Mouse (Mus musculus) gastrocnemius, postnatal 14 days (tissue): ENCODE measurements around the gene Mycbp2. TPM values are rescaled to one million over a fixed set of nuclear protein-coding genes. Genes with fewer than 3 reads are reported as not detected.

Source experiments
- DNase-seq: peaks from one replicate; pipeline ENCODE4 v3.0.0; 2021; ENCODE audit warnings: mixed read lengths
- intact Hi-C: fragments of 180-260 bp; cut with DNase I; formaldehyde crosslinking; loops from one replicate; pipeline ENCODE4 v1.15.1; 2025; ENCODE audit warnings: low total_unique reads
- total RNA-seq, 2 experiments: library from RNA; stranded (reverse); gene quantifications; 2 replicates each; pipeline ENCODE4 v1.2.3; 2021

The Mycbp2 gene
- total RNA-seq, 2 experiments from 2014 or later: 23.9 to 24.0 TPM

DNA sequence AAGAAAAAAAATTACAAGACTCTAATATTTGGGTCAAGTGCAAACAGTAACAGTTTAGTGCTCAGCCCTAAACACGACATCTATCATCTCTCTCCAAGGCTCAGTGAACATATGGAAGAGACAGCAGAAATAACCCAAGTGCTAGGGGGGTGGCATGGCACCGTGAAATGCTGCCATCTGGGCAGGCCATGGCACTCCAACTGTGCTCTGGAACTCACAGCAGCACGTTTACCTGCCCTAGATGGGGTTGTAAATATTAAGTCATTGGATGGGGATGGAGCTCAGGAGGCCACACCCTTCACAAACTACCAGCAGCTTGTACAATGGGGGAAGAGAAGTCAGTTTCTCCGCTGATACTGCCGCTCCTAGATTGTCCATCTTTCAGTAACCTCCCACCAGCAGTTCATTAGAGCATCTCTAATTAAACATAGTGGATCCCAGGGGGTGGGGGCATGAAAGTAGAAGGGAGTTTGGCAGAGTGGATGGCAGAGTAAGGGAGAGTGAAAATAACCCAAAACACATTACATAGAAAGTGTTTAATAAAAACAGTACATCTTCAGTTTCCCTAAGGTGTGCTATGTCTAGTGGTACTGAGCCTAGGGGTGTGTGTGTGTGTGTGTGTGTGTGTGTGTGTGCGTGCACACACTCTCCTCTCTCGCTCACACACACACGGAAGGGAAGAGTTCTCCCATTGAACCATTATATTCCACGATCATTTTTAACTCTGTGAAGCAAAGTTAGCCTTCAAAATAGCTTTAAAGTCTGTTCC, 267.2 kb downstream of the Mycbp2 start:
- DNase-seq: no peak
- intact Hi-C loops: no loop called here

DNA sequence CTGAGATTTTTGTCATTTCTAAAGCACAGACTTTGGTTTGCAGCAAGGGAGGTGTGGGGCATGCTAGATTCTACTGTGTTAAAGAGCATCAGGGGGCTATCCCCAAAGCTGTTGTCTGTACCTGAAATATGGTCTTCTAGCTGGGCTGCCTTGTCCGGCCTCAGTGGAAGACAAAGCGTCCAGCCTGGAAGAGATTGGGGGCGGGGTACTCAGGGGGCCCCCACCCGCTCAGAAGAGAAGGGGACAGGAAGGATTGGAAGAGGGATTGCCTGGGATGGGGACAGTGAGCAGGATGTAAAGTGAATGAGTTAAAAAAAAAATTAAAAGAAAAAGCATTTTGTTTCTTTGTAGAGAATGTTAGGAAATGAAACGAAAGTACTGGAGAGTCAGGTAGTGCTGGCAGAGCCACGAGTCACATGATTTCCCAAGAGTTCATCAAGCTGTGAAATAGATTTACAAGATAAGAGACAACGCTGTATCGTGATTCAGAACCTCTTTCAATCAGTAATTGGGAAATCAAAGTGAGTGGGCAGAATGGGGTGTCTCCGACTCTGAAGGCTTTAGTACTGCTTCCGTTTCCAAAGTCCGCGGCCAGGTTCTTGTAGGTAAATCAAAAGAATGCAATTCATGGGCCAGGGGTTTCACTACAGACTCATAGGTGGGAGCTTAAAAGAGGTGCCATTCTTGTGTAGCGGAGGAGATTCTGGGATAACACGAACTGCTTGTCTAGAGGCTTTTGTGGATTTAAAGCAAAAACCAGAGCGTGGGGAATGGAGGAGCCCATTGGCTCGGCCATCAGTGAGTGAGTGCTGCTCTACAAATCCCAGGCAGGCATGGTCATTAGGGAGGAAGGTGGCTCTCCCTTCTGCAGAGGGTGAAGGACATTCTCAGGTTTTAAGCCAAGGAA, 268.4 kb downstream of the Mycbp2 start:
- intact Hi-C loops: no loop called here
- DNase-seq: no peak

DNA sequence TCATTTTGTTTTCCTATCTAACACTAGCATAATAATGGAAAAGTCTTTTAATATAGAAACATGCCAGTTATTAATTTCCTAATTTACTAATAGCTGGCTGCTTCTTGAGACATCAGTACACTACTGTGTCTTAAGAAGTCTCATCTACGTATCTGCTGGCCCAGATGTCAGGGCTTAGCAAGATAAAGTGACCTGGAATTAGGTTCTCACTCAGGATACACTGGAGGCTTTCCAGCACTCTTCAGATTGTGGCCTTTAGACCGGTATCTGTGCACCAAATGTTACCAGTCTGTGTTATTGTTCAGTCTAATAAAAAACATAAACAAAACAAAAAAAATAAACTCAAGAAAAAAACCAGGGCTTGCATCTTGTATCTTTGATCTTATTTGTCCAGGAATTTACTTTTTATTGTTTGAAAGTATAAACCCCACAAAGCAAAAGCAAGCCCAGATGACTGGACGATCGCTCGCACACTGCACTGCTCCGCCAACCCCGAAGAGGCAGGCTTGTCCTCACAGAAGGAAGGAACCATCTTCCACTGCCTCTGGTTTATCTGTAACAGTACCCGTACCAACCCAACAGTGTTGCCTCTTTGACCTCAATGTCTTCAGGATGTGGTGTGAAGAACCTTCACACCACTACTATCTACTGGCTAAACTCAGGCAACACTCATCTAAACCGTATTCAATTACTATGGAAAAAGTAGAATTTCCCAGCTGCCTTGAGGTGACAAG, 269.2 kb downstream of the Mycbp2 start:
- intact Hi-C loops: no loop called here
- no peak for DNase-seq

DNA sequence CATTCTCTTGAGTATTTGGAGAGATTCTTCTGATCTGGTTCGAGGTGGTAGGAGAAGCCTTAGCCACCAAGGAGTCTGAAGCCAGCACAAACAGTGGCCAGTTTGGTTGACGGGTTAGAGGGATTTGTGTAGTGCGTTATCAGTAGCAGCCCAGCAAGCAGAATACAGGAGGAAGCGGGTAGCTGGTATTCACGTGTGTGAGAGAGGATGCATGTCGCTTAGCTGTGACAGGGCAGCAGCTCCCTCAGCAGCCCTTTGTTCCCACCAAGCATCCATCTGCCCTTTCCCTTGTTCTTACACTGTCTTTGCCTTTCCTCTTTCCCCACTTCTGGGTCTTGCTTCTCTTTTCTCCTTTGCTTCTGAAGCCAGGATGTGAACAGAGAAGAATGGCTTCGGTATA, 271.4 kb downstream of the Mycbp2 start:
- intact Hi-C loops: no loop called here
- DNase-seq: no peak

DNA sequence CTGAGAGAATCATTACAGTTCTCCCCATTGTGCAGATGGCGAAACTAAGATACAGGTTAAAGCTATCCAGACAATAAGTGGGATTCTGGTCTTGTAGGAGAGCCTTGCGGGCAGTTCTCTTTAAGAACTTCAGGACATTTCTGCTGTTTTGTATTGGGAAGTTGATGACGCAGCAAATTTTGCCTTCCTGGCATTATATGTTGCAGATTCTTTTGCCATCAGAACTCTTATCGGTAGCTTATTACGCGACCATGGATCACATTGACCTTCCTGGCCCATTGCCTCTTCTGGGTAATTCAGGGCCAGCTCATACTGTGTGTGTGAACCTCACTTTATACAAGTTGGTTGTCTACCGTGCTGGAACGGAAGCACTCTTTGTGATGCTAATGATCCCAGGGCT, 272.8 kb downstream of the Mycbp2 start:
- no peak for DNase-seq
- intact Hi-C loops: no loop called here

DNA sequence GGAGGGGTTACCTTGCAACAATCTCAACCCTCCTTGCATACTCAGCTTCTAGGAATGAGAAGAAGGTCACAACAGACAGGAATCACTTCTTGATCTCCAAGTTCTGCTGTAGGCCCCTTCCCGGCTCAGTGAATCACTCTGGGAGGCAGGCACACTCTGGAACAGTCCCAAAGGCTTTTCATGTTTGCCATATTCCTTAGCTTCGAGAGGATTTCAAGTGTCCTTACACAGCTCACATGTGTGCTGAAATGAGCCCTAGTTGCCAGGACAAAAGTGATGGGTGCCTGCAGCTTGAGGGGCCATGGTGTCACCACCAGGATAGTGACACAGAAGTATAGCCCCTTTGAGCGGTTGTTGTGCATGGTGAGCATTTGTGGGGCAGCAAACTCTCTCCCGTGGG, 273.9 kb downstream of the Mycbp2 start:
- intact Hi-C loops: no loop called here
- DNase-seq: no peak

DNA sequence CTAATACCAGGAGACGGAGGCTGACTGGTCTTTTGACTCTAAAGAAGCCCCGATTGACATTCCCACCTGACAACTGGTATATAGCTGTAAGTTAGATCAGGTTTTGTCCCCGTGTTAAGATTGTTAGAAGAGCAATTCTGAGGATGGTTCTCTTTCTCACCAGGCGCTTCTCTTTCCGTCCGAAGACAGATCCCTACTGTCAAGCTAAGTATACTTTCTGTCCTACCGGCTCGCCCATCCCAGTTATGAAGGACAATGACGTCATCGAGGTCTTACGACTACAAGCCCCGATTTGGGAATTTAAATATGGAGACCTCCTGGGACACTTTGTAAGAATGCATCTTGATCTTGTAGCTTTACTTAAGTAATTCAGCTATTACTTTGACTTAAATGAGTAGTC, 275.1 kb downstream of the Mycbp2 start:
- no peak for DNase-seq
- intact Hi-C loops: no loop called here

DNA sequence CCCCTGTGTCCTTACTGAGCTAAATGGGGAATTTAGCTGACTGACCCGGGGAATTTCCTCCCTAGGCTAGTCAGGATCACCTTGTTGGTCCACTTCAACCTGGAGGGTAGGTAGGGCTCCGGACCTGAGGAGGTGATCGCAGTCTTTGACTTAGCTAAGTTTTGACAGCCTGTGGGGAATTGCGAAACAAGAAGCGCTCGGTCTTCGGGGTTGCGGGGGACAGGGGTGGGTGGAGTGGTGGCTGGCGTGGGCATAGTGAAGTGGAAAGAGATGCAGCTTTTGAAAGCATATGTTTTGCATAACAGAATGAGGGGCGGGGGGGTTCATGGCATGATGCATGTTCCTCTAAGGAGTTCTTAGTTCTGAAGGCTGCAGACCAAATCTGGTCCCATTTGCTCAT, 275.8 kb downstream of the Mycbp2 start:
- intact Hi-C loops: no loop called here
- DNase-seq: no peak

DNA sequence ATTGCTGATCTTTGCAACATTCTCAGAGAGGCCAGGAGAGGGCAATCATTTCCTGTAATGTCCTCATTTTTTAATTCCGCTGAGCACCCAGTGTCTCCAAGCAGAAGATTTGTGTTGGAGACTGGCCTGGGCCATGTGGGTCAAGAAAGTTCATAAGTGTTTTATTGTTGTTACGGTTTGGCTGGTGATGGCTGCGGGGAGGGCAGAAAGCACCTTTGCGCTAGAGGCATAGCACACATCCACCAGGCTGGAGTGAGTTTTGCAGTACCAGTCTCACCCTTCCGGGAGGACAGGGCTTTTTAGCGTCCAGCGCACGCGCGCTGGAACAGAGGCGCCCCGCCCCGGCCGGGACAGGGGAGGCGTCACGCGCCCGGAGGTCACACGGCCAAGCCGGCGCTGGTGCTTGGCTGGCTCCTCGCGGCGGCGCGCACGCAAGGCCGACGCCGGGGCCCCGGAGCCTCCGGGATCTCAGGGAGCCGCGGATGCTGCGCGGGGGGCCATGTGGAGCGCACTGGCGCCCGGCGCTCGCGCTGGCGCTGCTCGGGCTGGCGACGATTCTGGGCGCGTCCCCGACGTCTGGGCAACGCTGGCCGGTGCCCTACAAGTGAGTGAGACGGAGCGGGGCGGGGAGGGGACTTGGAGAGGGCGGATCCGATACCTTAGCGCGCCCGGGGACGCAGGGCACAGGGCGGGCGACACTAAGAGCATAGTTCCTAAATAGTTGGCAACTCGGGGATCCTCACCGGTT, 276.6 kb downstream of the Mycbp2 start, which contains the start of gene Cln5:
Gene Cln5 (plus strand): TSS at position 353 of the 748 bp plus-strand sequence.
- intact Hi-C loops: no loop called here
- peak; percentile 97 for DNase-seq

DNA sequence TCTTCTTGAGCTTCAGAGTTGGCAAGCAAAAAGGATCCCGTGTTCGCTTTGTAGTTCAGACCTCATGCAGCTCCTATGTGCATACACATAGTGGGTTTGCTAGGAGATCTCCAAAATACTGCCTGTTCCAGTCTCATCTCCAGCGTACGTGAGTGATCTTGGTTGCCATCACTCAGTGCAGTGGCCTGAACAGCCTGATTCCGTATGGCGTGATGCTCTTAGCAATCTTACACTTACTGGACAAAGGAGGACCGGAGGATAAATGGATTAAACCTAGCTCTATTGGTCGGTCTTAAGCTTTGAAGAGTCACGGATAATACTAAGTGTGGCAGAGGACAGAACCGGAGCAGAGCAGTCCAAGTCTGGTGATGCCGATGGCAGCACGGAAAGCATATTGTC, 277.1 kb downstream of the Mycbp2 start:
- intact Hi-C loops: no loop called here

DNA sequence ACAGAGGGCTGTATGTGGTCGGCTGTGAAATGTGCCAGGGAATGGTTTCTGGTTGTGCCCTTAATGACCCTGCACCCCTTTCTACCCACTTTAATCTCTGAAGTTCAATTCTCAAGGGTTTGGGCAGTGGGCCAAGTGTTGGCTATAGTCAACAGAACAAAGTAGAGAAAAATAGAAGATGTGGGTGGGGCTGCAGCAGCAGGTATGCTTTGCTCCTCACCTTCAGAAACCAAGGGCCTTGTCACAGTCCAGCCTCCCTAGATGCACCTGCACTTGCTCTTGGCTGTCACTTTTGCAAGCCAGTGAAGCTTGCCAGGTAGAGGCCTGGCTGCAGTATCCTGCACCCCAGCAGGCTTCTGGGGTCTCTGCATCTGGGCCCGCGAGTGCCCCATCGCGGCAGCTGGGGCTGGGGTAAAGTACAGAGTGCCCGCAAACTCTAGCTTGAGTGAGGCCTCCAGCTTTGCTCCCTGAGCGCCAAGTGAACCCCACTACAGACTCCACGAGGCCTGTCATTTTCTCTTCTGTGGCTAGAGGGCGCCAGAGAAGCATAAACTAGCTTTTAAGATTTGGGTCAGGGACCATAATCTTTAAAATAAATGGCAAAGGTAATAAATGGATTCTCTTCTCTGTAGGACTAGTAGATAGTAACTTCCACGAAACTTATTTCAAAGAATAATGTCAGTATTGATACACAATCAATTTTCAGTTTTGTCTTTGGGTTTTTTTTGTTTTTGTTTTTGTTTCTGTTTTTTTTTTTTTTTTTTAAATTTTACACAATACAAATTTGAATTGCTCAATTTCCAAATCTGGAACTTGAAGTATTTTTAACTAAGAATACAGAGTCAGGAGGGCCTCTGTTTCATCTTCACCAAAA, 281.1 kb downstream of the Mycbp2 start:
- DNase-seq: peak; percentile 47
- intact Hi-C loops: no loop called here

More for the DNA sequence above, 277.1 kb downstream of the Mycbp2 start:
- no peak for DNase-seq

Other genes starting within 250 kb of the Mycbp2 start
- gene Fbxl3, start 247.2 kb downstream of the Mycbp2 start, total RNA-seq: 10 to 100 TPM; 33.7 to 39.5 TPM
- gene Scel, start 166.5 kb upstream of the Mycbp2 start, total RNA-seq: under 1 TPM in 1 of 2 experiments, not detected in 1; 0.18 TPM